Mouse (Mus musculus) testis, adult 2 months (tissue): ENCODE results near the gene Zfp358.

Experiments used
- CTCF ChIP-seq: fragments of 200-500 bp; IDR thresholded peaks from 2 replicates; pipeline ENCODE4 v1.5.1; 2012; ENCODE audit warnings: low read depth, mild to moderate bottlenecking, inconsistent platforms, low read length, moderate library complexity; ENCODE audit not compliant: control insufficient read depth, insufficient read depth, insufficient replicate concordance
- POLR2A ChIP-seq: fragments of 200-500 bp; IDR thresholded peaks from 2 replicates; pipeline ENCODE4 v1.6.1; 2012; ENCODE audit warnings: low read depth, mild to moderate bottlenecking, inconsistent platforms, low read length, moderate library complexity; ENCODE audit not compliant: control insufficient read depth

- TF ChIP-seq POLR2A (no peak), CTCF (no peak)
Observed at GRCm38 (mm10) chr8:3495578-3496427, 2.9 kb downstream of the Zfp358 start.
